Comparison of ENCODE assay signal across 8 mouse cellular contexts in the genomic region with DNA sequence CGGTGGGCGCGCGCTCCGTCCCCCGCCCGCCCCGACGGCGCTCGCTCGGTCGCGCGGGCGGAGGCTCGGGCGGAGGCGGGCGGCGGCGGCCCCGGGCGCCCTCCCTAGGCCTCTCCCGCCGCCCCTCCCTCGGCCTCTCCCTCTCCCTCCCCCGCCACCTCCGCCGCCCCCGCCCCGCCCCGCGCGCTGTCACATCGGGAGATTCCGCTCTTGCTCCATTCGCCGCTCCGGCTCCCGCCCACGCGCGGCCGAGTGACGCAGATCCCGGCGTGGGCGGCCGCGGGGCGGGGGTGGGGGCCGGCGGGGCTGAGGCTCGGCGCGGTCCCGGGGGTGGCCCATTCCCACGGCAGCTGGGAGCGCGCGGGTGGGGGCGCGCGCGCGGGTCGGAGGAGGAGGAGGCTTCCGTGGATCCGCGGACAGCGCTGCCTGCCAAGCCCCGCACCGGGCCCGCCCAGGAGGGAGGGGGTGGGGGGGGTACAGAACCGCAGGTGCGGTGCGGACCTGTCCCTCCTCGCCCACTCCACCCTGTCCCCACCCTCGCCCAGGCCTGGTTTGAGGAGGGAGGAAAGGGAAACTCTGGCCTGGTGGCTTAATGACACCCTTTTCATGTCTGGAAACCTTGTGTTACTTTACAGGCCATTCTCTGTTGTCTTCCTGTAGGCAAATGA. TPM values are rescaled to one million over a fixed set of nuclear protein-coding genes. Genes with fewer than 3 reads are reported as not detected.
DNase-seq lines count a peak whose midpoint lies in the region; ATAC-seq and TF ChIP-seq lines count a peak whose summit lies in the region.

A gene (minus strand): TSS at position 366 of the 668 bp plus-strand sequence.

- TF ChIP-seq CTCF in Patski (IDR thresholded peaks at IDR 0.05), result no peak

- CTCF ChIA-PET in Patski (lab: Charles Lee), result no interaction called here

- peak; percentile 66 for ATAC-seq in Patski
- peak; percentile 93 for ATAC-seq in hindbrain, embryonic 14.5 days (ENCODE audit: low FRiP score)

- no peaks in the 10 kb centered on the region for H3K36me3 ChIP-seq in hindbrain, embryonic 14.5 days (replicated peaks; ENCODE audit: control insufficient read depth, insufficient read depth)
- no peaks in the 10 kb centered on the region for H3K36me3 ChIP-seq in macrophage (ENCODE audit: inconsistent target)

- H3K4me1 ChIP-seq in hindbrain, embryonic 14.5 days (replicated peaks; ENCODE audit: control insufficient read depth, insufficient read depth, low read length), result 0 out of 2 replicates have a peak, but pooled peaks cover 5% of the 10 kb centered on the region

- H3K9me3 ChIP-seq in hindbrain, embryonic 14.5 days (ENCODE audit: control insufficient read depth, low read length), result no peaks in the 10 kb centered on the region

- H3K4me3 ChIP-seq in hindbrain, embryonic 14.5 days (replicated peaks; ENCODE audit: low read length), result peak within 1 kb of the TSS; percentile 85
- H3K4me3 ChIP-seq in macrophage (ENCODE audit: inconsistent target), result peak within 1 kb of the TSS; percentile 94

- peaks cover 44% of the 10 kb centered on the region for H3K79me2 ChIP-seq in macrophage (ENCODE audit: inconsistent target)

- peak within 1 kb of the TSS; percentile 78 for H3K27ac ChIP-seq in hindbrain, embryonic 14.5 days
- H3K27ac ChIP-seq in macrophage, result peak within 1 kb of the TSS; percentile 72

- POLR2A ChIA-PET in Patski (lab: Charles Lee), result interaction anchor here (1.5 kb wide), 1 partner anchor 12 kb away, joined by 3 read pairs; no protein-coding TSS in a partner anchor

- peak within 1 kb of the TSS; percentile 88 for H3K9ac ChIP-seq in hindbrain, embryonic 14.5 days

- no peak for DNase-seq in Patski (ENCODE audit: low read depth, low spot score)
- DNase-seq in cerebellum, postnatal 10 days, result peak; percentile 87 to 90
- DNase-seq in frontal cortex, postnatal 36 days (ENCODE audit: low spot score in 2 of 2), result peak; percentile 48 to 56
- DNase-seq in hindbrain, embryonic 14.5 days (ENCODE audit: low spot score), result peak; percentile 62
- DNase-seq in left cerebral cortex, adult 18-20 months (ENCODE audit: low spot score in 2 of 2), result peak; percentile 56 to 72
- DNase-seq in retina, postnatal 7 days (ENCODE audit: low read depth, low spot score), result peak; percentile 69
- DNase-seq in urinary bladder, adult 2 months (ENCODE audit: low spot score), result peak; percentile 64

- in situ Hi-C loops in Patski (cut with MboI; ENCODE audit: low pct_unique_long_range_greater_than_20kb), result no loop called here

- WGBS in hindbrain, embryonic 14.5 days, result 1% methylated on average over 36 of the region's 80 CpGs
- under 1% methylated on average over 25 of the region's 80 CpGs for WGBS in macrophage (ENCODE audit: missing documents)

- H3K4me2 ChIP-seq in hindbrain, embryonic 14.5 days (replicated peaks), result peak within 1 kb of the TSS; percentile 87

- H3K27me3 ChIP-seq in Patski, result no peaks in the 10 kb centered on the region
- H3K27me3 ChIP-seq in hindbrain, embryonic 14.5 days (ENCODE audit: control insufficient read depth, insufficient read depth, low read length), result no peaks in the 10 kb centered on the region

RNA-seq across cellular contexts. Expression of the gene that starts here (rescaled TPM):
- polyA plus RNA-seq in Patski (2021) (48.0 TPM), macrophage (2018) (37.6 to 59.6 TPM (median 43.1 TPM) in 3 replicates)
- 10.9 and 13.2 TPM in 2 replicates for polyA plus RNA-seq in hindbrain, embryonic 14.5 days (2014; fragmentation: Nextera tagmentation; extraction: Ambion mirVana)
- total RNA-seq in left cerebral cortex, adult 18-20 months (2021), result 10 to 100 TPM; 37.3 to 41.6 TPM
- total RNA-seq in macrophage (2018; cell fraction: chromatin; rRNA removed), result 100 to 1,000 TPM in 5 of 26 experiments, 10 to 100 TPM in 21; 42.2 to 161 (median 78.1) TPM
- total RNA-seq in macrophage (2018; cell fraction: cytosol; rRNA removed), result 10 to 100 TPM; 46.4 to 76.0 (median 60.2) TPM
- total RNA-seq in macrophage (2018; cell fraction: nucleus; rRNA removed), result 10 to 100 TPM; 30.4 to 91.2 (median 59.8) TPM
- polyA plus RNA-seq in urinary bladder, adult 2 months (2012; rRNA removed), result 35.2 and 40.1 TPM in 2 replicates
